Mouse (Mus musculus) intestine, embryonic 14.5 days (tissue): ENCODE data around the gene March10. TPM values are rescaled to one million over a fixed set of nuclear protein-coding genes. Genes with fewer than 3 reads are reported as not detected.

Experiments used
- ATAC-seq: fragments of 200-750 bp; cut with Nextera tagmentation; replicated peaks from 2 replicates; pipeline ENCODE4 v1.8.0; 2017; ENCODE audit warnings: low read depth, moderate number of reproducible peaks, moderate TSS enrichment, moderate library complexity; ENCODE audit not compliant: low FRiP score, low TSS enrichment
- DNase-seq: peaks from one replicate; pipeline ENCODE4 v3.0.0-alpha.2; 2018; ENCODE audit warnings: low spot score
- H3K27ac ChIP-seq: fragments of 300-500 bp; sonication (generic); 2 replicates; pipeline ENCODE4 v1.5.1; 2014; ENCODE audit warnings: low read depth, mild to moderate bottlenecking, control low read depth
- H3K27me3 ChIP-seq: fragments of 300-500 bp; sonication (generic); replicated peaks from 2 replicates; pipeline ENCODE4 v1.6.1; 2014; ENCODE audit warnings: low read length, control low read depth; ENCODE audit not compliant: control insufficient read depth, insufficient read depth
- H3K36me3 ChIP-seq: fragments of 300-500 bp; sonication (generic); 2 replicates; pipeline ENCODE4 v1.6.1; 2014; ENCODE audit warnings: low read length, control low read depth; ENCODE audit not compliant: control insufficient read depth, insufficient read depth
- H3K4me1 ChIP-seq: fragments of 300-500 bp; sonication (generic); replicated peaks from 2 replicates; pipeline ENCODE4 v1.6.1; 2014; ENCODE audit warnings: low read length, control low read depth, mixed read lengths; ENCODE audit not compliant: control insufficient read depth, insufficient read depth
- H3K4me2 ChIP-seq: fragments of 300-500 bp; sonication (generic); 2 replicates; pipeline ENCODE4 v1.6.1; 2014; ENCODE audit warnings: low read length
- H3K4me3 ChIP-seq: fragments of 300-500 bp; sonication (generic); 2 replicates; pipeline ENCODE4 v1.5.1; 2014; ENCODE audit warnings: low read depth, low read length, control low read depth, mixed read lengths
- H3K9ac ChIP-seq: fragments of 300-500 bp; sonication (generic); 2 replicates; pipeline ENCODE4 v1.6.1; 2014; ENCODE audit warnings: mild to moderate bottlenecking, low read length
- H3K9me3 ChIP-seq: fragments of 300-500 bp; sonication (generic); 2 replicates; pipeline ENCODE4 v1.6.1; 2016; ENCODE audit warnings: low read length, control low read depth; ENCODE audit not compliant: control insufficient read depth
- WGBS: fragments of 180-500 bp; shearing (Covaris S2); extraction: QIAGEN DNeasy Blood & Tissue Kit; methylation state at CpG from one replicate; pipeline ENCODE4 v1.1.7; 2014; 5-methylcytosine and 5-hydroxymethylcytosine counted together
- polyA plus RNA-seq: library from polyadenylated mRNA; unstranded; fragments of >200 nt; fragmentation: Nextera tagmentation; extraction: Ambion mirVana; gene quantifications from 2 replicates; pipeline ENCODE4 v1.2.1, GENCODE M21; 2014

March10 gene
- polyA plus RNA-seq, 1 experiment from 2014 or later, result not detected

DNA sequence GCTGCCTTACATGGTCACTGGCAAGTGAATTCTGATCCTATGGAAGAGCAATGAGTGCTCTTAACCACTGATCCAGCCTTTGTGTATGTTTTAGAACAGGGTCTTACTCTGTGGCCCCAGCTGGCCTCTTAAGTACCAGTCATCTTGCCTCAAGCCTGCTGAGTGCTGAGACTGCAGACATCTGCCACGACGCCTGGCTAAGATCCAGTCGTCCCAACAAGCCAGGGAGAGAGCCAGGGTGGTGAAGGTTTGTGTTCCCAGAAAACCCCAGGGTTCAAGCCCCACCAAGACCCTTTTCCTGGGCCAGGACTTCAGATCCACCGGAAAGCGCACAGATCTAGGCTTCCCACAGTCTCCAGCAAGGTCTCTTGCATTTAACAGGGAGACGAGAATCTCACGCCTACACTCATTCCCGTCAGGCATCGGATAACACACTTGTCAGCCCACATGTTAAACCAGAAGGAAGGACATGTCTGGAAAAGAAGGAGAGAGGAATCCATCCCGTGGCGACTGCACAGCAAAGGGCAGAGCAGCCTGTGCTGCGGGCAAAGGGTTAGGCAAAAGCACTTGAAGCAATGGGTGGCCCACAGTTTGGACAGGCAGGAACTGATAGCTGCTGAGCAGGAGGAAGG is 144.1 kb downstream of the March10 start:
- no peaks in the 10 kb centered on the region; the same call in 1 of the 2 replicates for H3K36me3 ChIP-seq
- no peak for DNase-seq
- WGBS, result 42% methylated on average over 12 of the region's 12 CpGs
- no peak overlapping the region for H3K9ac ChIP-seq
- no peaks in the 10 kb centered on the region for H3K27me3 ChIP-seq
- peaks cover 27% of the 10 kb centered on the region for H3K4me1 ChIP-seq
- H3K4me3 ChIP-seq, result no peak overlapping the region
- H3K27ac ChIP-seq, result no peak overlapping the region; the same call in 1 of the 2 replicates
- H3K4me2 ChIP-seq, result no peak overlapping the region
- no peak for ATAC-seq
- no peaks in the 10 kb centered on the region for H3K9me3 ChIP-seq

DNA sequence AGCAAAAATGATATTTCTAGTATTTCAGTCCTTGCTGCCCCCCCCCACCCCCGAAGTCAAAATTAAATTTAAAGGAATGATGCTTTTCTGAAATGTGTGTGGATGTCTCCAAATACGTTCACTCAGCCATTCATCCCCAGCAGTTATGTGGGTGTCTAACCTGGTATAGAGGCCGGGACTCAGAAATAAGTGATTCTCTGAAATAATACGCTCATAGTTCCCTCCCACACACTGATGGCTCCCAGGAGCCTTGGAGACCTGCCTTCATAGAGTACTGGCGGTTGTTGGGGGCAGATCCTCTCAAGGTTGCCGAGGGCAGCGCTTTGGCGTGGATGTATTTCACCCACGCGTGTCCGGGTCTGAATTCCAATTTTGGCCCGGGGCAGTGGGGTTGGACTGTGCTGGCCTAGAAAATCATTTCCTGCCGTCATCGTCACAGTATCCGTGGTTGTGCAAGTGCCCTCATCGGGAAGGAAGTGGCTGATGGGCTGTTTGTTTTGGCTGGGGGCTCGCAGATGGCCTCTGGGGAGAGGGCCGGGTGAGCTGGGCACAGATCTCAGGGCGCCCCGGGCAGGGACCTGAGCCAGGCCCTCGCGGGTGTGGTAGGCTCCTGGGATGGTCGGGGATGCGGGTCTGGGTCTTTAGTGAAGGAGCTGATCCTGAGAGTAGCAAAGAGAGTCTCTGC is 145.1 kb downstream of the March10 start:
- WGBS, result 70% methylated on average over 24 of the region's 24 CpGs
- H3K27ac ChIP-seq, result no peak overlapping the region
- ATAC-seq (no peak), DNase-seq (no peak)
- peaks cover 27% of the 10 kb centered on the region for H3K4me1 ChIP-seq
- H3K27me3 ChIP-seq, result no peaks in the 10 kb centered on the region
- H3K36me3 ChIP-seq, result no peaks in the 10 kb centered on the region; the same call in 1 of the 2 replicates
- no peak overlapping the region for H3K9ac ChIP-seq
- H3K9me3 ChIP-seq, result no peaks in the 10 kb centered on the region
- no peak overlapping the region for H3K4me2 ChIP-seq
- no peak overlapping the region for H3K4me3 ChIP-seq

Other genes with a start within 250 kb of the March10 start
- 8.7 and 8.8 TPM in 2 replicates for gene Mrc2, start 164.1 kb downstream of the March10 start, polyA plus RNA-seq
- 13.3 and 13.4 TPM in 2 replicates for gene Tanc2, start 133.3 kb upstream of the March10 start, polyA plus RNA-seq